Mouse (Mus musculus) retina, postnatal 7 days (tissue): ENCODE measurements around the gene Cd24a.

Experiments
- DNase-seq: peaks from one replicate; pipeline ENCODE4 v3.0.0-alpha.2; 2012; ENCODE audit warnings: low read depth, low spot score

Cd24a gene

DNA sequence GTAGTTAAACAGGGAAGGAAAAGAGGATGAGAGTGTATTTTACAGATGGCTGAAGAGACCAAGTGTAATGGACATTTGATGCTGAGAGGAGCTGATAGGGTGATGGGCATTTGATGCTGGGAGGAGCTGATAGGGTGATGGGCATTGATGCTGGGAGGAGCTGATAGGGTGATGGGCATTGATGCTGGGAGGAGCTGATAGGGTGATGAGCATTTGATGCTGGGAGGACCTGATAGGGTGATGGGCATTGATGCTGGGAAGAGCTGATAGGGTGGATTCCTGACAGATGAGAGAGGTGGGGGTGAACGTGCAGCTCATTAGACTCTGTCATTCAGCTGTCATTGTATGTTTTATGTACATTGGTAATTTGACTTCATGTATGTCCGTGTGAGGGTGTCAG, 47.5 kb downstream of the Cd24a start:
- no peak for DNase-seq

DNA sequence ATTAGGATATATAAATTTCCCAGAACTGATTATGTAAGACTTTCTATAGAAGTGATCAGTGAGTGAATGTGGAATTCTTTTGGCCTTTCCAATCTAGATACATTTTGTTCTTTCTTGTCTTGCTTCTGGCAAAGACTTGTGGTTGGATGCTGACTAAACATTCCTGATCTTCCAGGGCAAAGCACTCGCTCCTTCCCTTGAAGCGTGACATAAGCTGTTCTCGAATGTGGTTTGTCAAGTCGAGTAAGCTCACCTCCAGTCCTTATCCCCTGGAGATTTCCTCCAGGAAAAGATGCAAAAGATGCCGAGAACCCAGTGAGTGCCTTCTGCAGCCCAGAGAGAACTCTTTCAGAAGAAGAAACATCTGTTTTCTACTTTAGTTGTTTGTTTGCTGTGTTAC, 51.1 kb downstream of the Cd24a start:
- no peak for DNase-seq

DNA sequence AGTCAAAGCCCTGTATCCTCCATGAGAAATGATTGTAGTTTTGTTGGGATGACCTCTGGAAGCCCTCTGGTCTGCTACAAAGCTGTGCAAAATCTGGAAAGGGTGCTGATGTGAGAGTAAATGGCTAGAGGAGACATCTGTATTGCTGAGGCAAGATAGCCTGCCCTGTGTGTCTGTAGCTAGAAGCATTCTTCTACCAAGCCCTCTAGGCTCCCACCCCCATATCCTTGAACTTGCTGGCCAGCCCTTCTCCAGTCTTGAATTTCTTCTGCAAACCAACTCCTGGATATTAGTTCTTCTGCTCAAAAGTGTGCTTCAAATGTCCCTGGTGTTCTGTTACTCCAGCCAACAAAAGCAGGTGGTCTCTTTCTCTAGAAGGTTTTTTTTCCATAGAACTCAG, 51.8 kb downstream of the Cd24a start:
- DNase-seq, result no peak

DNA sequence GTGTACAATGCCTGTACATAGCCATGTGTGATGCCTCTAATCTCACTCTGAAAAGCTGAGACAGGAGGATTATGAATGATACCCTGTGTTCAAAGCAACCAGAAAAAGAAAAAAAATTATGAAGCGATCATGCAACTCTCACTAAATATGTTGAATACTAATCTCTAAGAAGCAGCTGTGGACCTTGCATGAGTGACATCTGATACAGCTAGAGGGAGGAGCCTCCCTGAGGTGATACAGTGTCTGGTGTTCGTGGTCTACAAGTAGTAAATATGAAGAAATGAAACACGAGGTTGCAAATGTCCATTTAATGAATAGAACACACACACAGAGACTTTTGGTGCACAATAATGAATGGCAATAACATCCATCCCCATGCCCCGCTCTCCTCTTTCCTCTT, 52.5 kb downstream of the Cd24a start:
- no peak for DNase-seq

DNA sequence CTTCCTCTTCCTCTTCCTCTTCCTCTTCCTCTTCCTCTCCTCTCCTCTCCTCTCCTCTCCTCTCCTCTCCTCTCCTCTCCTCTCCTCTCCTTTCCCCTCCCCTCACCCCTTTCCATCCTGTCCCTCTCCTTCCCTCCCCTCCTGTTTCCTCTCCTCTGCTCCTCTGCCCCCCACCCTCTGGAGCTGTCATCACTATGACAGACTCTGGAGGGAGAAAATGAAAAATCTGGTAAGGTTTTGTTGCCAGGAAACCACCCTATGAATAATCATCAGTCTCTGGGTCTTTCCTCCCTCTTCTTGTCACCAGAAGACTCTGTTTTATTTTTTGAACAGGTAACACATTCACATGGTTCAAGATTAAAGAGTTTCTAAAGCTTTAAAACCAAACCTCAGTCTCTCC, 53.0 kb downstream of the Cd24a start:
- DNase-seq, result no peak

DNA sequence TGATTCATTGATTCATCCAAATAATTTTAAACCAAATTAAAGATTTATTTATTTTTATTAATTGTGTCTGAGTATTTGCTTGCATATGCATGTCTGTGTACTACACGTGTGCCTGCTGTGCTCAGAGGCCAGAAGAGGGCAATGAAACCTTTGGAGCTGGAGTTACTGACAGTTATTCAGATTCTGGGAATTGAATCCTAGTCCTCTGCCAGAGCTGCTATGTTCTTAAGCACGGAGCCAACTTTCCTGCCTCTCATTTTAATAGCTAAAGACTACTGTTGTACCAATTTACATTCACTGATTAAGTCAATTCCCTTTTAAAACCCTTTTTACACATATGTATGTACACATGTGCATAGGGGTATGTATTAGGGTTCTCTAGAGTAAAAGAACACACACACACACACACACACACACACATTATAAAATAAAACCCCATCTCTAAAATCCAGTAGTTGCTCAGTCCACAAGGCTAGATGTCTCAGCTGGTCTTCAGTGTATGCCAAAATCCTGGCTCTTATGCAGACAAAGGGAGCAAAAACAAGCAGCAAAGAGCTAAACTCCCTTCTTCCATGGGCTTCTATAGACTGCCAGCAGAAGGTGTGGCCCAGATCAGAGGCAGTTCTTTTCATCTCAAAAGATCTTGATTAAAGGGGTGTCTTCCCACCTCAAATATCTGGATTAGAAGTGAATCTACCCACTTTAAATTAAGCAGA, 53.7 kb downstream of the Cd24a start:
- DNase-seq, result no peak

DNA sequence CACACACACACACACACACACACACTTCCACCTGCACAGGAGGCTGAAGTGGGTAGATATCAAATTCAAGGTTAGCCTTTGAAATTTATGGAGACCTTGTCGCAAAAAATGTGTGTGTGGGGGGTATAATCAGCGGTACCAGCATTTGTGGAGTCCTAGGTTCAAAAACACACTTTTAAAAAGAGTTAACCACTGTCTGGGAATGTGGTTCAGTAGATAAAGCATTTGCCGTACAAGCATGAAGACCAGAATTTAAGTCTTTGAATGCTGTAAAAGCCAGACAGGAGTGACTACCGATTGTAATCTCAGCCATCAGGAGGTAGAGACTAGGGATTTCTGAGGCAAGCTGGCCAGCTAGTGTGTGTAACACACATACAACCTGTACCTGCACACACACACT, 55.0 kb downstream of the Cd24a start:
- DNase-seq, result no peak
